Mouse (Mus musculus) ES-Bruce4 (cell line): ENCODE data around the gene Inpp4a.

Experiments
- CTCF ChIP-seq: IDR thresholded peaks from one replicate; pipeline ENCODE4 v1.8.1; 2011; ENCODE audit warnings: low read depth, low read length
- POLR2A ChIP-seq: IDR thresholded peaks from one replicate; pipeline ENCODE4 v1.8.1; 2011; ENCODE audit warnings: low read length; ENCODE audit not compliant: insufficient read depth

DNA sequence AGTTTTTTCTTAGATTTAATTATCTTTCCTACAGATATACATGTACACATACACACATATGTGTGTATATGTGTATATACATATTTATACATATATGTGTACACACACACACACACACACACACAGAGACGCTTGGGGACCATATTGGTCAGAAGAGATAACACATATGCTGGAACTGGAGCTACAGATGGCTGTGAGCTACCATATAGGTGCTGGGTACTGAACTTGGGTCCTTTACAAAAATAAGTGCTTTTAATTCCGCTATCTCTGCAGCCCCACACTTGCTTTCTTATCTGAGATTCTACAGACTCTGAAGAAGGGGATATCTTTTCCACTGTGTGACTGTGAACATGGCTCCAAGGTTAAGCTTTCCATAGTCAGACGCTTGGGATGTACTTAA, 43.6 kb downstream of the Inpp4a start:
- TF ChIP-seq CTCF, result no peak
- TF ChIP-seq POLR2A, result no peak
